In the genomic region with DNA sequence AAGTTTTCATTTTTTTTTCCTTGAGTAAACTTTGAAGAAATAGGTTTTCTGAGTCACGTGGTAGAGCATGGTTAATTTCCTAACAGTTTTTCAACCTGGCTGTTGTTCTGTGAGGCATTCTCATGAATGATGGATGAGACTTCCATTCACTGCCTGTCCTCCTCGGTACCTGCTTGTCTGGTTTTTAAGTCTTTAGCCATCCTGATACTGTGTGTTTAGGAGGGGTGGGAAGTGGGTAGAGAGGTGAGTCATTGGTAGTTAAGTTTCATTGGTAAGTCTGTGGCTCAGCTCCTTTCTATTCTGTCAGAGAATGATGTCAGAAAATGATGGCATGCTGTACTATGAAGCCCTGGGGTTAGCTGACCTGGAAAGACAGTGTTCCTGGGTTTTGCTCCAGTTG, we compare ENCODE assay signal across 20 mouse cellular contexts.
"Had no signal": no experiment of that assay in that cellular context is flagged by ENCODE, and none has a peak within 500 bp of the region (broad histone marks: within the 10 kb centered on the region; RNA-seq: fewer than 3 reads in every experiment).

No protein-coding gene starts in this region.

- H3K4me3 ChIP-seq: midbrain, embryonic 10.5 days; midbrain, embryonic 12.5 days; myocyte; neural tube, embryonic 13.5 days; neural tube, embryonic 15.5 days had no signal

- H3K4me2 ChIP-seq: lung, embryonic 14.5 days; midbrain, embryonic 12.5 days; neural tube, embryonic 13.5 days; neural tube, embryonic 15.5 days had no signal

- ATAC-seq: midbrain, embryonic 16.5 days had no signal

- H3K27ac ChIP-seq: liver, embryonic 14.5 days; macrophage; midbrain, embryonic 10.5 days; midbrain, embryonic 12.5 days; neural tube, embryonic 13.5 days; neural tube, embryonic 15.5 days had no signal

- H3K9me3 ChIP-seq: midbrain, embryonic 10.5 days; midbrain, embryonic 12.5 days; neural tube, embryonic 13.5 days; neural tube, embryonic 15.5 days had no signal

- DNase-seq: lung, adult 18-20 months; lung, embryonic 14.5 days; lung, postnatal 10 days; midbrain, embryonic 14.5 days; retina, postnatal 1 day; right cerebral cortex, adult 18-20 months; right cerebral cortex, postnatal 25 days; right cerebral cortex, postnatal 4 days; spleen, adult 18-20 months; thymus, adult 18-20 months; thymus, postnatal 14 days; thymus, postnatal 36 days had no signal

- H3K27me3 ChIP-seq: midbrain, embryonic 12.5 days; neural tube, embryonic 13.5 days; neural tube, embryonic 15.5 days had no signal

- H3K36me3 ChIP-seq: midbrain, embryonic 10.5 days; midbrain, embryonic 12.5 days; neural tube, embryonic 13.5 days; neural tube, embryonic 15.5 days had no signal

- H3K9ac ChIP-seq: liver, embryonic 14.5 days; lung, embryonic 14.5 days; midbrain, embryonic 12.5 days; neural tube, embryonic 13.5 days; neural tube, embryonic 15.5 days had no signal
